Mouse (Mus musculus) midbrain, postnatal 0 days (tissue): ENCODE results near the gene Csnk2a1. TPM values are rescaled to one million over a fixed set of nuclear protein-coding genes. Genes with fewer than 3 reads are reported as not detected.

ENCODE experiments used
- ATAC-seq: fragments of 200-750 bp; cut with Nextera tagmentation; 2 replicates; pipeline ENCODE4 v1.8.0; 2017; ENCODE audit warnings: moderate number of reproducible peaks, mild to moderate bottlenecking, moderate TSS enrichment, moderate library complexity; ENCODE audit not compliant: low FRiP score
- DNase-seq: peaks from one replicate; pipeline ENCODE4 v3.0.0-alpha.2; 2015; ENCODE audit warnings: low spot score
- H3K27ac ChIP-seq: fragments of 300-500 bp; sonication (generic); 2 replicates; pipeline ENCODE4 v1.5.1; 2014; ENCODE audit warnings: low read depth, mild to moderate bottlenecking, low read length, mixed read lengths
- H3K27me3 ChIP-seq: fragments of 300-500 bp; sonication (generic); 2 replicates; pipeline ENCODE4 v1.6.1; 2014; ENCODE audit warnings: low read length, control low read depth, mixed read lengths; ENCODE audit not compliant: insufficient read depth
- H3K36me3 ChIP-seq: fragments of 300-500 bp; sonication (generic); 2 replicates; pipeline ENCODE4 v1.6.1; 2014; ENCODE audit warnings: low read length, control low read depth, mixed read lengths; ENCODE audit not compliant: insufficient read depth
- H3K4me1 ChIP-seq: fragments of 300-500 bp; sonication (generic); 2 replicates; pipeline ENCODE4 v1.6.1; 2014; ENCODE audit warnings: mild to moderate bottlenecking, control low read depth, antibody characterized with exemption, low read length, mixed read lengths; ENCODE audit not compliant: insufficient read depth
- H3K4me2 ChIP-seq: fragments of 300-500 bp; sonication (generic); 2 replicates; pipeline ENCODE4 v1.6.1; 2014; ENCODE audit warnings: low read depth, mild to moderate bottlenecking, low read length, mixed read lengths; ENCODE audit not compliant: poor library complexity, severe bottlenecking
- H3K4me3 ChIP-seq: fragments of 300-500 bp; sonication (generic); 2 replicates; pipeline ENCODE4 v1.5.1; 2014; ENCODE audit warnings: low read depth, mild to moderate bottlenecking, low read length, moderate library complexity
- H3K9ac ChIP-seq: fragments of 300-500 bp; sonication (generic); replicated peaks from 2 replicates; pipeline ENCODE4 v1.6.1; 2014; ENCODE audit warnings: mild to moderate bottlenecking, low read length, moderate library complexity, mixed read lengths; ENCODE audit not compliant: poor library complexity, severe bottlenecking
- H3K9me3 ChIP-seq: fragments of 300-500 bp; sonication (generic); 2 replicates; pipeline ENCODE4 v1.6.1; 2016; ENCODE audit warnings: low read length, control low read depth
- CTCF ChIP-seq: IDR thresholded peaks from 2 replicates; pipeline ENCODE4 v1.5.1; 2016; ENCODE audit warnings: antibody characterized with exemption, mild to moderate bottlenecking
- WGBS: fragments of 180-500 bp; shearing (Covaris S2); extraction: QIAGEN DNeasy Blood & Tissue Kit; methylation state at CpG from one replicate; pipeline ENCODE4 v1.1.7; 2014; 5-methylcytosine and 5-hydroxymethylcytosine counted together
- polyA plus RNA-seq: library from polyadenylated mRNA; unstranded; fragments of >200 nt; fragmentation: Nextera tagmentation; extraction: Ambion mirVana; gene quantifications from 2 replicates; pipeline ENCODE4 v1.2.1, GENCODE M21; 2015
- total RNA-seq: library from RNA; depleted of rRNA; stranded (reverse); fragments of >200 nt; gene quantifications from 2 replicates; pipeline ENCODE4 v1.2.3, GENCODE M21; 2014

Gene Csnk2a1
- total and polyA plus RNA-seq, 2 experiments from 2014 or later: 106 to 161 TPM

DNA sequence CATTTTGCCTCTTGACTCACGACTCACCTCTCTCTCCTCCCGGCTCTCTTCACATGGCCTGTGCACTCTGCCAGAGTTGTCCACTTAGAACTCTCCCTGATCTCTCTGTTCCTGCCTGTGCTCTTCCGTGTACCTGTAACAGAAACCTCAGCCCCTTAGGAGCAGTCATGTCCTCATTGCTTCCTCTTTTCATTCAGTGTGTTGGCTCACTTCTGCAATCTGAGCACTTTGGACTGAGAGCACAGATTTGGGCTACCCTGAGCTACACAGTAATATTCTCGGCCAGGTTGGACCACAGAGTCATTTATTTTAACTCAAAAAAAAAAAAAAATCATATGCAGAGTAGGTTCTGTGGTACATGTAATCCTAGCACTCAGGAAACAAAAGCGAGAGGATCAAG is 39.5 kb upstream of the Csnk2a1 start:
- no peak overlapping the region for H3K9ac ChIP-seq
- H3K27me3 ChIP-seq: no peaks in the 10 kb centered on the region
- H3K4me1 ChIP-seq: no peaks in the 10 kb centered on the region
- WGBS: 91% methylated on average over 5 of the region's 5 CpGs
- ATAC-seq (no peak), DNase-seq (no peak)
- no peak overlapping the region for H3K27ac ChIP-seq
- H3K4me2 ChIP-seq: no peak overlapping the region
- H3K4me3 ChIP-seq: no peak overlapping the region
- TF ChIP-seq CTCF: no peak
- H3K9me3 ChIP-seq: no peaks in the 10 kb centered on the region
- no peaks in the 10 kb centered on the region for H3K36me3 ChIP-seq

DNA sequence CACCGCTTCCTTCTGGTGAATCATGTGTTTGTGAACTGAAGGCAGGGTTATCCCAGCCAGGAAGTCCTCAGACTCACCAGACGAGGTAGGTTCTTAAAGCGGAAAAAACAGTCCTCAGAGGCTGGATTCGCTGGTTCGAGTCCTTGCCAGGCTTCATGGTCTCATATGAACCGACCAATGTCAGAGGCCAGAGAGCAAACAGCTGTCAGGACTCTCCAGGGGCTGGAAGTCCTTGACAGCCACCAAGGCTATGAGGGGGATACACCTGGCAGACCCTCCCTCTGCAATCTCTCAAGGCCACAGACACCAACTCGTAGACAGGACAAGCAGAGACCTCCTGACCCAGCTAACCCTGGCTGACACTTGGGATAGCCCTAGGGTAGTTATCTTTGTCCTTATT is 37.4 kb upstream of the Csnk2a1 start:
- ATAC-seq (no peak), DNase-seq (no peak)
- no peaks in the 10 kb centered on the region for H3K36me3 ChIP-seq
- H3K9me3 ChIP-seq: no peaks in the 10 kb centered on the region
- no peak overlapping the region for H3K9ac ChIP-seq
- H3K4me3 ChIP-seq: no peak overlapping the region
- H3K4me2 ChIP-seq: no peak overlapping the region
- WGBS: 79% methylated on average over 7 of the region's 7 CpGs
- no peak for TF ChIP-seq CTCF
- no peaks in the 10 kb centered on the region for H3K27me3 ChIP-seq
- no peaks in the 10 kb centered on the region for H3K4me1 ChIP-seq
- no peak overlapping the region for H3K27ac ChIP-seq

DNA sequence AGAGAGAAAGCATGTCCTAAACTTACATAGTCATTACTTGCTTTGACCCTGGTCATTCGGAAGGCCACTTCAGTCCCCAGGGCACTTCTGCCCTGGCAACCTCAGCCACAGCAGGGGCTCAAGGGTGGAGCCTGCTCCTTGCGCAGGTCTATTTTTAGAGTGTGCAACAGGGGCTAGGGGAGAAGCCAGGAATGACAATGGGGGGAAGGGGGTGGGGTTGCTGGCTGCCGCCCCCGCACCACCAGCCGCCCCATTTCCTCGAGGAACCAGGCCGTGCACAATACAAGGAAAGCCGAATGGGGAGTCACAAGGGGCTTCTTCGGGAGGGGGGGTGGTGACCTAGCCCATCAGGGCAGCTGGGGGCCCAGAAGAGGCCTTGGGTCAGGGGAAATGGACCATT is 37.0 kb upstream of the Csnk2a1 start:
- no peak for DNase-seq
- Histone ChIP-seq H3K27me3 (no peaks in the 10 kb centered on the region), H3K9me3 (no peaks in the 10 kb centered on the region), H3K27ac (no peak overlapping the region), H3K36me3 (no peaks in the 10 kb centered on the region), H3K9ac (no peak overlapping the region), H3K4me1 (no peaks in the 10 kb centered on the region), H3K4me2 (no peak overlapping the region), H3K4me3 (no peak overlapping the region)
- WGBS: 64% methylated on average over 9 of the region's 9 CpGs
- ATAC-seq: no peak
- TF ChIP-seq CTCF: no peak

DNA sequence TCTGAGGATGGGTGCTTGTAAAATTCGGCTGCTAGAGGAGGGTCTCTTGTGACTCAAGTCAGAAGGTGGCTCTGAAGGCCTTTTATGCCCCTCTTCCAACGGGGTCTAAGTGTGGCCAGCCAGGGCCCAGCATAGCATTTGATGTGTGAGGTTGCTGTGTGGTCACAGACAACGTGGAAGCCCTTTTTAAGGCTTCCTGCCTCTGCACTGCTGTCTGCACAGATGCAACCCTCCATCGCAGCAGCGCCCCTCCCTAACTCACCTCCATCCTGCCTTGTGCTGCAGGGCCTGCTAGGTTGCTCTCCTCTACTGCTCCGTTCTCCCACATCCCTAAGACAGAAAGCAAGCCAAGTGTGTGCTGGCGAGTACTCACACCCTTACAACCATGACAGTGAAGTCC is 36.5 kb upstream of the Csnk2a1 start:
- DNase-seq: no peak
- WGBS: 74% methylated on average over 7 of the region's 7 CpGs
- no peaks in the 10 kb centered on the region for H3K36me3 ChIP-seq
- H3K4me1 ChIP-seq: no peaks in the 10 kb centered on the region
- H3K9ac ChIP-seq: no peak overlapping the region
- no peak overlapping the region for H3K4me2 ChIP-seq
- no peaks in the 10 kb centered on the region for H3K9me3 ChIP-seq
- H3K27ac ChIP-seq: no peak overlapping the region
- H3K4me3 ChIP-seq: no peak overlapping the region
- TF ChIP-seq CTCF: no peak
- H3K27me3 ChIP-seq: no peaks in the 10 kb centered on the region
- no peak for ATAC-seq

DNA sequence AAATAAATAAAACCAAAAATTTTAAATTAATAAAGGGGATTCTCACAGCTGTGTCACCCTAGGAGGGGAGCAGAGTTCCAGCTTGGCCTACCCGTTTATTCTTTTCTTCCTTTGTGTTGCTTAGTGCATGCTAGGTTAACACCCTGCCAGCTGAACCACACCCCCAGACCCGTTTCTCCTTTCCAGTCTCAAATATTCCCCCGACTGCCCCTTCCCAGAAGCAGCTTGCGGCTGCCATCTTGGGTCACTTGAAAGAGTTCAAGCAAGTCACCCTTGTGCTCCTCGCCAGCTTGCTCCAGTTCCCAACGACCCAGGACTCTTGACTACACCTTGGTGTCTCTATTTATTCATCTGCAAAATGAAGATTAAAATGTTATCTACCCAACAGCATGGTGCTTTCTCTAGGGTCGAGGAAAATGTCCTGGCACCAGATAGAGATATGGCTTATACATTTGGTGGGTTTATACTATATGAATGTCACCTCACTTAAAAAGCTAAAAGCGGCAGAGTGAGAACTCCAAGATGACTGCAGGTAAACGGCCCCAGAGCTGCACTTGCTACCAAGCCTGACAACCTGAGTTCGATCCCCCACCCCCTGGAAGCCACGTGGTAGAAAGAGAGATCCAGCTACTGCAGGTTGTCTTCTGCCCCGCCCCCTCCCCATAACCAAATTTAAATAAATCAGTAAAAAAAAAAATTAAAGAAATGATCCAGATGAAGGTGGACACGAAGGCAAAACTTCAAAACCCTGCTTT is 33.9 kb upstream of the Csnk2a1 start:
- Histone ChIP-seq H3K27ac (no peak overlapping the region), H3K4me1 (no peaks in the 10 kb centered on the region), H3K4me3 (no peak overlapping the region), H3K9ac (no peak overlapping the region), H3K9me3 (no peaks in the 10 kb centered on the region), H3K36me3 (no peaks in the 10 kb centered on the region), H3K27me3 (no peaks in the 10 kb centered on the region), H3K4me2 (no peak overlapping the region)
- no peak for ATAC-seq
- no peak for TF ChIP-seq CTCF
- 76% methylated on average over 13 of the region's 13 CpGs for WGBS
- DNase-seq: no peak

DNA sequence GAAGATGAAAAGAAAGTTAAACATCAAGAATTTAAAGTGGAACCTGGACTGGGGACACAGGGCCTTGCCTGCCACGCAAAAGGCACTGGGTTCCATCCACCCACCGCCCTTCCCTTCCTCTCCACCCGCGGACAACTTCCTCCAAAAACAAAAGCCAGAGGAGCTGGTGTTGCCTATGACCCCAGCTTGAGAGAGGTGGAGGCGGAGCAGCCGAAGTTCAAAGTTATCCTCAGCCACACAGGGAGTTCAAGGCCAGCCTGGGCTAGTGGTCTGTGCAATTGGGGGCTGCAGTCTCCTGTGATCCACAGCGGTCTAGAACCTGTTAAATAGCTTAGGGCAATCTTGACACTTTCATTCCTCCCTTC is 33.3 kb upstream of the Csnk2a1 start:
- Histone ChIP-seq H3K9ac (no peak overlapping the region), H3K4me2 (no peak overlapping the region), H3K36me3 (no peaks in the 10 kb centered on the region), H3K4me1 (no peaks in the 10 kb centered on the region), H3K27ac (no peak overlapping the region), H3K27me3 (no peaks in the 10 kb centered on the region), H3K4me3 (no peak overlapping the region), H3K9me3 (no peaks in the 10 kb centered on the region)
- ATAC-seq (no peak), DNase-seq (no peak)
- WGBS: 75% methylated on average over 7 of the region's 7 CpGs
- TF ChIP-seq CTCF: no peak
